Mouse (Mus musculus): ENCODE measurements around the gene Exog.

DNA sequence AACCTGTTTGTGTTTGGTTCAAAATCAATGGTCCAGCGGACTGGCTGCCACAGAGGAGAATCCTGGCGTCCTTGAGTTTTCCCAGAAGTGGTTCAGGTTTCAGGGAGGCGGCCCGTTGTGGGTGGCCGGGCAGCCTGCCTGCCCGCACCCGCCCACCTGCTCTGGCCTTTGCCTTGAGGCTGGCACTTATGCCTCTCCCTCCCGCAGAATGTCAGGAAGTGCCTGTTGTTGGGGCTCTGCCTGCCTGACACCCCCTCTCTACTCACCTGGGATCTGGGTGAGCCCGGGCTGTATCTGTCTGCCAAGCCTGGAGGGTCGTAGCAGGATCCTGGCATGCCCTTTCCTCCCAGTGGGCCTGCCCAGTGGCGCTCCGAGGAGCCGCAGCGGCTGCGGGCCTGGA, 36.9 kb upstream of the Exog start:
- TF ChIP-seq POLR2A (IDR thresholded peaks at IDR 0.05; ENCODE audit: low read depth, low read length), result no peak
- TF ChIP-seq CTCF (IDR thresholded peaks at IDR 0.05; ENCODE audit: borderline replicate concordance, insufficient read depth, low read length), result no peak

Data from embryonic fibroblast, embryonic 13.5 days (primary cell).